Mouse (Mus musculus): ENCODE measurements around the gene Cpne5. TPM values are rescaled to one million over a fixed set of nuclear protein-coding genes. Genes with fewer than 3 reads are reported as not detected.
"Not testable (repeated sequence)": the region's sequence is repeated elsewhere in the genome, so short reads cannot be mapped to it uniquely, and the experiment has no call there.

The Cpne5 gene
- total RNA-seq (2021), result 1 to 10 TPM; 2.8 to 2.9 TPM
- long read RNA-seq, experiment 1, result 0 reads
- long read RNA-seq, experiment 2, partial matches to known transcripts, result 2 of 2 reads
- long read RNA-seq, experiment 2, other reads (novel, unspliced or antisense), result 0 of 2 reads

GRCm38 (mm10) chr17:29237772-29238420, at the start of gene Cpne5:
Gene Cpne5, minus strand, starts transcription at chr17:29238167.
- DNase-seq (ENCODE audit: low spot score in 2 of 2), result no peak

GRCm38 (mm10) chr17:29282216-29282952, 44.4 kb upstream of the Cpne5 start:
- no peak for DNase-seq (ENCODE audit: low spot score in 2 of 2)

- no peak for DNase-seq (ENCODE audit: low spot score in 2 of 2)
Measured at GRCm38 (mm10) chr17:29281541-29281940, 43.6 kb upstream of the Cpne5 start.

GRCm38 (mm10) chr17:29280422-29280821, 42.5 kb upstream of the Cpne5 start:
- DNase-seq (ENCODE audit: low spot score in 2 of 2), result no peak

- no peak for DNase-seq (ENCODE audit: low spot score in 2 of 2)
Measured at GRCm38 (mm10) chr17:29273889-29274288, 35.9 kb upstream of the Cpne5 start.

- no peak for DNase-seq (ENCODE audit: low spot score in 2 of 2)
Measured at GRCm38 (mm10) chr17:29273156-29273555, 35.2 kb upstream of the Cpne5 start.

- DNase-seq (ENCODE audit: low spot score in 2 of 2), result no peak
Measured at GRCm38 (mm10) chr17:29270148-29270698, 32.3 kb upstream of the Cpne5 start.

GRCm38 (mm10) chr17:29269349-29269706, 31.4 kb upstream of the Cpne5 start:
- DNase-seq (ENCODE audit: low spot score in 2 of 2), result no peak

- peak; percentile 91 to 96 for DNase-seq (ENCODE audit: low spot score in 2 of 2)
Measured at GRCm38 (mm10) chr17:29268682-29269348, 30.8 kb upstream of the Cpne5 start, which contains the start of gene BC004004. Gene BC004004, plus strand, starts transcription at chr17:29268788.

GRCm38 (mm10) chr17:29267931-29268681, 30.1 kb upstream of the Cpne5 start:
- no peak for DNase-seq (ENCODE audit: low spot score in 2 of 2)

GRCm38 (mm10) chr17:29267040-29267439, 29.1 kb upstream of the Cpne5 start:
- not testable (repeated sequence) for DNase-seq (ENCODE audit: low spot score in 2 of 2)

GRCm38 (mm10) chr17:29264760-29265159, 26.8 kb upstream of the Cpne5 start:
- no peak for DNase-seq (ENCODE audit: low spot score in 2 of 2)

GRCm38 (mm10) chr17:29263840-29264633, 26.1 kb upstream of the Cpne5 start, which contains the start of gene Ppil1:
Gene Ppil1, minus strand, starts transcription at chr17:29264186.
- peak; percentile 68 to 79 for DNase-seq (ENCODE audit: low spot score in 2 of 2)

- DNase-seq (ENCODE audit: low spot score in 2 of 2), result no peak
Measured at GRCm38 (mm10) chr17:29263417-29263816, 25.4 kb upstream of the Cpne5 start.

- no peak for DNase-seq (ENCODE audit: low spot score in 2 of 2)
Measured at GRCm38 (mm10) chr17:29262259-29262649, 24.3 kb upstream of the Cpne5 start.

GRCm38 (mm10) chr17:29261603-29262258, 23.8 kb upstream of the Cpne5 start:
- DNase-seq (ENCODE audit: low spot score in 2 of 2), result no peak

GRCm38 (mm10) chr17:29260501-29260900, 22.5 kb upstream of the Cpne5 start:
- no peak for DNase-seq (ENCODE audit: low spot score in 2 of 2)

- peak; percentile 50 to 59 for DNase-seq (ENCODE audit: low spot score in 2 of 2)
Measured at GRCm38 (mm10) chr17:29259489-29259888, 21.5 kb upstream of the Cpne5 start.

- no peak for DNase-seq (ENCODE audit: low spot score in 2 of 2)
Measured at GRCm38 (mm10) chr17:29258921-29259320, 21.0 kb upstream of the Cpne5 start.

Data from adrenal gland, postnatal 4 days (tissue).